Mouse (Mus musculus): ENCODE results near the gene Gm5930.
"Not testable (repeated sequence)": the region's sequence is repeated elsewhere in the genome, so short reads cannot be mapped to it uniquely, and the experiment has no call there.

DNA sequence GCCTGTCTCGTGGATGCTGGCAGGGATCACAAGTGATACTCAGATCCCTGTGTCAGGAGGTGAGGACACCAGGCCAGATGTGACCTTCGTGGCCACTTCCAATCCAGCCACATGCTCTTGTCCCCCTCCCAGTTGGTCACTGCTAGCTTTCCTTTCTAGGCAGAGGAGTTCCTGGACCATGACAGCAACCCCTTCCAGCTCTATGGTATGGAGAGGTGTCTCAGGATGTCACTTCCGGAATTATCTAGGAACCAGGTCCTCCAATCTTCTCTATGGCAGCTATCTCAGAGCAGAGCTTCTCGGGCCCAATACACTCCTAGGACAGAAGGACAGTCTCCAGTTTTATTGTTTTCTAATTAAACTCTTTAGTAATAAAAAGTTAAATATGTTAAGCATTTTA, 45.8 kb upstream of the Gm5930 start:
- TF ChIP-seq CTCF (IDR thresholded peaks at IDR 0.05; ENCODE audit: low read depth, low read length); GATA1 (IDR thresholded peaks at IDR 0.05; ENCODE audit: borderline replicate concordance, low read length); TAL1 (conservative IDR thresholded peaks at IDR 0.05; ENCODE audit: low read depth, low read length); POLR2AphosphoS5 (IDR thresholded peaks at IDR 0.05; ENCODE audit: insufficient replicate concordance, low read depth, low read length); GATA2 (IDR thresholded peaks at IDR 0.05; ENCODE audit: borderline replicate concordance, low read depth, low read length): not testable (repeated sequence)

Data from G1E (cell line).